Mouse (Mus musculus) myocyte (in vitro differentiated cells): ENCODE results near the gene Fnbp1l.

Source experiments
- POLR2A ChIP-seq: IDR thresholded peaks from one replicate; pipeline ENCODE4 v1.6.1; 2011; ENCODE audit warnings: low read depth, mild to moderate bottlenecking, control low read depth, moderate library complexity; ENCODE audit not compliant: insufficient read length
- TCF3 ChIP-seq: IDR thresholded peaks from one replicate; pipeline ENCODE4 v1.6.1; 2011; ENCODE audit warnings: low read depth, control low read depth; ENCODE audit not compliant: insufficient read length

DNA sequence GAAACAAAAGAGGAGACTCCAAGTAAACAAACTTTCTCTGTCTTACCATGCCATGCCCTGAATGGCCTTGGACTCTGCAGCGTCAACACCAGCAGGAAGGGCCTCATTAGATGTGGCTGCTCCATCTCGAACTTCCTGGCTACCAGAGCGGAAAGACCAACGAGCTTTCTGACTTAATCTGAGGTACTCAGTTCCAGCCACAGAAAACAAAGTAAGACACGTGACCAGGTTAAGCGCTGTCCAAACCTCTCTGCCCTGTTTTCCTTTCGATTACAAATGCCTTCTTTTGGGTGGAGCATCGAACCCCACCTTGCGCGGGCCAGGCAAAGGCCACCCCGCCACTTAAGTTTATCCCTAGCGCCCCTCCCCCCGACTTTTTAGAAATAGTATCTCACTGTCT, 10.1 kb upstream of the Fnbp1l start:
- TF ChIP-seq TCF3 (no peak), POLR2A (no peak)
